Comparison of ENCODE assay signal across 17 mouse cellular contexts in genomic region chr2:125356486-125356885, GRCm38 (mm10).
DNase-seq lines count a peak whose midpoint lies in the region; ATAC-seq and TF ChIP-seq lines count a peak whose summit lies in the region.
"Had no signal": no experiment of that assay in that cellular context is flagged by ENCODE, and none has a peak within 500 bp of the region (broad histone marks: within the 10 kb centered on the region; RNA-seq: fewer than 3 reads in every experiment).

No protein-coding gene starts in this region.

- peaks cover 19% of the 10 kb centered on the region for H3K4me1 ChIP-seq in heart, embryonic 15.5 days (replicated peaks)
- H3K4me1 ChIP-seq in heart, embryonic 10.5 days: peaks cover 16% of the 10 kb centered on the region
- peaks cover 4 to 13% of the 10 kb centered on the region in 2 experiments for H3K4me1 ChIP-seq in CH12.LX (ENCODE audit: control insufficient read depth in 1 of 2, insufficient read depth in 2 of 2)
- H3K4me1 ChIP-seq in intestine, embryonic 16.5 days (ENCODE audit: control insufficient read depth, insufficient read depth, low read length): peaks cover 11% of the 10 kb centered on the region
- H3K4me1 ChIP-seq: liver, embryonic 15.5 days had no signal

- no peaks in the 10 kb centered on the region for H3K9me3 ChIP-seq in heart, embryonic 15.5 days (replicated peaks)
- no peaks in the 10 kb centered on the region for H3K9me3 ChIP-seq in heart, embryonic 10.5 days
- no peaks in the 10 kb centered on the region for H3K9me3 ChIP-seq in CH12.LX (replicated peaks; ENCODE audit: low read length)
- H3K9me3 ChIP-seq in intestine, embryonic 16.5 days (ENCODE audit: control insufficient read depth, low read length): no peaks in the 10 kb centered on the region
- H3K9me3 ChIP-seq: forebrain, embryonic 13.5 days; hindbrain, embryonic 10.5 days; liver, embryonic 15.5 days; megakaryocyte, embryonic 14.5 days had no signal

- peak overlapping the region; percentile 56; the same call in 1 of the 2 replicates for H3K27ac ChIP-seq in heart, embryonic 15.5 days
- H3K27ac ChIP-seq in heart, embryonic 10.5 days: no peak overlapping the region
- H3K27ac ChIP-seq in CH12.LX (ENCODE audit: insufficient read depth, low read depth): no peak overlapping the region
- peak overlapping the region; percentile 35; the same call in 1 of the 2 replicates for H3K27ac ChIP-seq in intestine, embryonic 16.5 days (ENCODE audit: low read length)
- H3K27ac ChIP-seq: forebrain, embryonic 13.5 days; hindbrain, embryonic 10.5 days; liver, embryonic 15.5 days had no signal

- TF ChIP-seq EP300 in CH12.LX (IDR thresholded peaks at IDR 0.05; ENCODE audit: low read length): no peak

- dilution Hi-C loops in CH12.LX (cut with MboI; ENCODE audit: extremely low pct_ligation_motif_present, extremely low pct_unique_long_range_greater_than_20kb, low sequenced_read_pairs): no loop called here

- 47% methylated on average over 3 of the region's 3 CpGs for WGBS in heart, embryonic 15.5 days
- 61% methylated on average over 3 of the region's 3 CpGs for WGBS in heart, embryonic 10.5 days
- WGBS in intestine, embryonic 16.5 days: 37% methylated on average over 3 of the region's 3 CpGs

- no peak overlapping the region for H3K4me3 ChIP-seq in heart, embryonic 15.5 days
- H3K4me3 ChIP-seq in heart, embryonic 10.5 days: no peak overlapping the region
- no peak overlapping the region for H3K4me3 ChIP-seq in CH12.LX (replicated peaks in 1 of 3; ENCODE audit: low read depth in 2 of 3, low read length in 2 of 3, poor library complexity in 1 of 3)
- H3K4me3 ChIP-seq in intestine, embryonic 16.5 days (ENCODE audit: low read length): no peak overlapping the region
- H3K4me3 ChIP-seq: forebrain, embryonic 13.5 days; hindbrain, embryonic 10.5 days; liver, embryonic 15.5 days had no signal

- no peak for ATAC-seq in heart, embryonic 15.5 days (replicated peaks; ENCODE audit: insufficient number of reproducible peaks, insufficient read depth, low FRiP score, low read depth)
- ATAC-seq in intestine, embryonic 16.5 days: no peak
- ATAC-seq: forebrain, embryonic 13.5 days had no signal

- no peaks in the 10 kb centered on the region for H3K27me3 ChIP-seq in heart, embryonic 15.5 days
- H3K27me3 ChIP-seq in heart, embryonic 10.5 days (ENCODE audit: insufficient read depth, poor library complexity, severe bottlenecking): no peaks in the 10 kb centered on the region
- H3K27me3 ChIP-seq in CH12.LX (replicated peaks): no peaks in the 10 kb centered on the region
- no peaks in the 10 kb centered on the region for H3K27me3 ChIP-seq in intestine, embryonic 16.5 days (replicated peaks; ENCODE audit: control insufficient read depth, insufficient read depth, low read length)
- H3K27me3 ChIP-seq: forebrain, embryonic 13.5 days; liver, embryonic 15.5 days had no signal

- no peak for TF ChIP-seq RAD21 in CH12.LX (IDR thresholded peaks at IDR 0.05; ENCODE audit: low read depth, low read length)

- H3K9ac ChIP-seq in heart, embryonic 15.5 days: no peak overlapping the region
- no peak overlapping the region for H3K9ac ChIP-seq in CH12.LX (ENCODE audit: insufficient read depth, low read depth)
- H3K9ac ChIP-seq in intestine, embryonic 16.5 days (ENCODE audit: low read depth, low read length): no peak overlapping the region
- H3K9ac ChIP-seq: forebrain, embryonic 13.5 days; liver, embryonic 15.5 days had no signal

- in situ Hi-C loops in CH12.LX (cut with MboI; ENCODE audit: low pct_ligation_motif_present, low pct_unique_long_range_greater_than_20kb, low sequenced_read_pairs): no loop called here

- H3K36me3 ChIP-seq in heart, embryonic 15.5 days: peaks cover 4% of the 10 kb centered on the region; the same call in 1 of the 2 replicates
- peaks cover 27% of the 10 kb centered on the region; the same call in 1 of the 2 replicates for H3K36me3 ChIP-seq in heart, embryonic 10.5 days
- no peaks in the 10 kb centered on the region for H3K36me3 ChIP-seq in CH12.LX (replicated peaks in 1 of 2; ENCODE audit: control insufficient read depth in 1 of 2, insufficient read depth in 1 of 2, low read length in 1 of 2)
- peaks cover 3% of the 10 kb centered on the region; the same call in 1 of the 2 replicates for H3K36me3 ChIP-seq in intestine, embryonic 16.5 days (ENCODE audit: control insufficient read depth, insufficient read depth, low read length)
- H3K36me3 ChIP-seq: liver, embryonic 15.5 days had no signal

- TF ChIP-seq CTCF in CH12.LX (conservative IDR thresholded peaks at IDR 0.05 in 1 of 2, IDR thresholded peaks at IDR 0.05 in 1 of 2; ENCODE audit: low read depth in 2 of 2, low read length in 2 of 2): no peak

- H3K4me2 ChIP-seq in heart, embryonic 15.5 days: no peak overlapping the region
- no peak overlapping the region for H3K4me2 ChIP-seq in CH12.LX (ENCODE audit: insufficient read depth, low read depth, poor library complexity, severe bottlenecking)
- H3K4me2 ChIP-seq in intestine, embryonic 16.5 days (ENCODE audit: low read depth, low read length): no peak overlapping the region
- H3K4me2 ChIP-seq: forebrain, embryonic 13.5 days; liver, embryonic 15.5 days had no signal

- TF ChIP-seq POLR2A in CH12.LX (IDR thresholded peaks at IDR 0.05; ENCODE audit: low read depth, low read length): no peak

- no peak for DNase-seq in heart, embryonic 10.5 days (ENCODE audit: low spot score)
- DNase-seq in 3T3-L1 (ENCODE audit: low read depth, low spot score) (peak; percentile 52), CH12.LX (ENCODE audit: extremely low read depth) (peak; percentile 51)
- DNase-seq in layer of hippocampus, postnatal 10 days (ENCODE audit: low spot score in 2 of 2): no peak
- no peak for DNase-seq in yolk sac, embryonic 10.5 days (ENCODE audit: low spot score)
- DNase-seq in gastrocnemius, postnatal 25 days: no peak
- DNase-seq: adrenal gland, adult 2 months; cerebellum, adult 9-11 months; kidney, adult 11 months; kidney, postnatal 4 days; thymus, postnatal 14 days had no signal

- no peaks in the 10 kb centered on the region; the same call in 1 of the 2 replicates for H3K79me2 ChIP-seq in CH12.LX (replicated peaks; ENCODE audit: control insufficient read depth, extremely low read depth, insufficient read depth, poor library complexity, severe bottlenecking)

TF ChIP-seq in CH12.LX, 34 proteins besides CTCF, POLR2A, EP300 and RAD21:
- TF ChIP-seq KAT2A (IDR thresholded peaks at IDR 0.05; ENCODE audit: insufficient replicate concordance, low read length) (no peak), ELF1 (IDR thresholded peaks at IDR 0.05; ENCODE audit: low read depth, low read length) (no peak), NELFE (IDR thresholded peaks at IDR 0.05; ENCODE audit: low read depth, low read length) (no peak), CHD2 (IDR thresholded peaks at IDR 0.05; ENCODE audit: low read length) (no peak), RCOR1 (conservative IDR thresholded peaks at IDR 0.05; ENCODE audit: low read depth, low read length) (no peak), MAX (IDR thresholded peaks at IDR 0.05; ENCODE audit: low read length) (no peak), MXI1 (IDR thresholded peaks at IDR 0.05; ENCODE audit: low read depth, low read length) (no peak), ETS1 (conservative IDR thresholded peaks at IDR 0.05; ENCODE audit: low read depth, low read length) (no peak), TBP (conservative IDR thresholded peaks at IDR 0.05; ENCODE audit: low read depth, low read length) (no peak), MAZ (IDR thresholded peaks at IDR 0.05; ENCODE audit: low read depth, low read length) (no peak), E2F4 (IDR thresholded peaks at IDR 0.05; ENCODE audit: insufficient replicate concordance, low read depth, low read length) (no peak), JUND (conservative IDR thresholded peaks at IDR 0.05; ENCODE audit: low read depth, low read length) (no peak), HCFC1 (IDR thresholded peaks at IDR 0.05; ENCODE audit: low read depth, low read length) (no peak)
TF ChIP-seq in CH12.LX: peak in this region for 0.

Comparison
In these comparisons a context has a peak if more than half of its experiments do, and no peak if none do; other contexts are left out.
1. H3K27ac ChIP-seq: peak in heart, embryonic 15.5 days (single experiment) and intestine, embryonic 16.5 days (single experiment); none in heart, embryonic 10.5 days (single experiment) and CH12.LX (single experiment).
2. DNase-seq: peak in 3T3-L1 (single experiment) and CH12.LX (single experiment); none in heart, embryonic 10.5 days (single experiment), layer of hippocampus, postnatal 10 days (0 of 2), yolk sac, embryonic 10.5 days (single experiment) and gastrocnemius, postnatal 25 days (single experiment).